Mouse (Mus musculus): ENCODE measurements at regions not wholly inside any gene's neighbourhood (a gene's known extent, or its start where the extent isn't known, plus 50 kb on each side); places are given as distances from the start of the nearest gene placed in this dataset.

- intact Hi-C loops (cut with DNase I): no loop called here
- no peak for DNase-seq
Observed at GRCm38 (mm10) chr6:43914741-43915140, 248.7 kb upstream of the Tpk1 start.

DNA sequence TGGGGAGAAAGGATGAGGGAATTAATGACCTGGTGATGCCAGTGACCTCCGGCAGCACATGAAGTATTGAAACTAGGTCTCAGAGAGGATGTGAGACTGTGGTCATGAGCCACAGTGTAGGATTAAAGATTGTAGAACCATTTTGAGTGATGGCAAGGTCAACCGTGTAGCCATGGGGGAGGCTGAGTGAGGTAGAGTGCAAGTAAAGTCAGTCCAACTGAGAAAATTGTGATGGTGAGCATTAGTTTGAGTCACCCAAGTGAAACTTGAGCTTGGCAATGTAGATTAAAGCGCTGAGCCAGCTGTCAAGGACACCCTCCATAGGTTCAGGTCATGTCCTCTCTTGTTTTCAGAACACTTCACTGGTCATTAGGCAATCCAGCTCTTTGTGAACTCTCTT is 219.9 kb upstream of the Tpk1 start:
- no peak for DNase-seq
- intact Hi-C loops (cut with DNase I): no loop called here

- intact Hi-C loops (cut with DNase I): no loop called here
- peak; percentile 68 for DNase-seq
Observed at GRCm38 (mm10) chr6:43876711-43877110, 210.6 kb upstream of the Tpk1 start.

GRCm38 (mm10) chr6:43859406-43859805 is 193.3 kb upstream of the Tpk1 start:
- intact Hi-C loops (cut with DNase I): no loop called here

GRCm38 (mm10) chr6:43857046-43857445 is 191.0 kb upstream of the Tpk1 start:
- DNase-seq: no peak
- intact Hi-C loops (cut with DNase I): no loop called here

More at GRCm38 (mm10) chr6:43859406-43859805, 193.3 kb upstream of the Tpk1 start:
- no peak for DNase-seq

DNA sequence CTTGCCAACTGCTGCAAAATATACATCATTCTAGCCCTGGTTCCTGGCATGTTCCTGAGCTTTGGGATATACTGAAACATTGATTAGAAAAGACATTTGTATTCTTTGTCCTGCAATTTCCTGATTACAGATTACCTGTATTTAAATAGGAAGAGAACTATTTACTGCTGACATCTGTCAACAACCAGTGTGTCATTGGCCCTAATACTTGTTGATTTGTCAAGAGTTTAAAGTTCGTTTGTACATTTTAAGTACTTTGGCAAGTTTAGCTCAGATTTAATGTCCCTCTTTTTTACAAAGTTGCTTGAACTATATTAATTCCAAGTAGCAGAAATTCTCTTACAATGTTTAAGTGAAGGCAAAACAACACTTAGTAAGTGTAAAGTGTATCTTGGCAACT is 187.4 kb upstream of the Tpk1 start:
- intact Hi-C loops (cut with DNase I): no loop called here
- no peak for DNase-seq

GRCm38 (mm10) chr6:43851306-43851705 is 185.2 kb upstream of the Tpk1 start:
- intact Hi-C loops (cut with DNase I): no loop called here
- no peak for DNase-seq

GRCm38 (mm10) chr6:43838960-43839359 is 172.9 kb upstream of the Tpk1 start:
- intact Hi-C loops (cut with DNase I): no loop called here
- no peak for DNase-seq

DNA sequence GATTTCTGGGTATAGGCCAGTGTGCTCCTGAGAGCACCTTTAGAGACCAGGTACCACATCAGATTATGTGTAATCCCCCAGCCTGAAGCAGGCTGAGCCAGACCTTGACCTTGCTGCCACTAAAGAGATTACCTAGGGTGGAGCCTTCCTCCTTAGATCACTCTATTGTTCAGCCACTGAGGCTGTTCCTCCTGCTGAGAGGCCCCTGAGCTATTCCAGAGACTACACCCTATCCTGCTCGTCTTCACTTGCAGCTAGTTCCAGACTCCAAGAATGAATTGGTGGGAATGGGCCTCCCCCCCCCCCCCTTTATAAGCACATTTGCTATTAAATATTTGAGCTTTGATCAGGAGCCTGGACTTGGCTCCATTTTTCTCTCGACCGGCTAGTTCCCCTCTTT is 163.8 kb upstream of the Tpk1 start:
- DNase-seq: no peak
- intact Hi-C loops (cut with DNase I): no loop called here
